Mouse (Mus musculus) testis, adult 2 months (tissue): ENCODE results near the gene Pom121l2.

Experiments used
- CTCF ChIP-seq: fragments of 200-500 bp; IDR thresholded peaks from 2 replicates; pipeline ENCODE4 v1.5.1; 2012; ENCODE audit warnings: low read depth, mild to moderate bottlenecking, inconsistent platforms, low read length, moderate library complexity; ENCODE audit not compliant: control insufficient read depth, insufficient read depth, insufficient replicate concordance
- POLR2A ChIP-seq: fragments of 200-500 bp; IDR thresholded peaks from 2 replicates; pipeline ENCODE4 v1.6.1; 2012; ENCODE audit warnings: low read depth, mild to moderate bottlenecking, inconsistent platforms, low read length, moderate library complexity; ENCODE audit not compliant: control insufficient read depth

DNA sequence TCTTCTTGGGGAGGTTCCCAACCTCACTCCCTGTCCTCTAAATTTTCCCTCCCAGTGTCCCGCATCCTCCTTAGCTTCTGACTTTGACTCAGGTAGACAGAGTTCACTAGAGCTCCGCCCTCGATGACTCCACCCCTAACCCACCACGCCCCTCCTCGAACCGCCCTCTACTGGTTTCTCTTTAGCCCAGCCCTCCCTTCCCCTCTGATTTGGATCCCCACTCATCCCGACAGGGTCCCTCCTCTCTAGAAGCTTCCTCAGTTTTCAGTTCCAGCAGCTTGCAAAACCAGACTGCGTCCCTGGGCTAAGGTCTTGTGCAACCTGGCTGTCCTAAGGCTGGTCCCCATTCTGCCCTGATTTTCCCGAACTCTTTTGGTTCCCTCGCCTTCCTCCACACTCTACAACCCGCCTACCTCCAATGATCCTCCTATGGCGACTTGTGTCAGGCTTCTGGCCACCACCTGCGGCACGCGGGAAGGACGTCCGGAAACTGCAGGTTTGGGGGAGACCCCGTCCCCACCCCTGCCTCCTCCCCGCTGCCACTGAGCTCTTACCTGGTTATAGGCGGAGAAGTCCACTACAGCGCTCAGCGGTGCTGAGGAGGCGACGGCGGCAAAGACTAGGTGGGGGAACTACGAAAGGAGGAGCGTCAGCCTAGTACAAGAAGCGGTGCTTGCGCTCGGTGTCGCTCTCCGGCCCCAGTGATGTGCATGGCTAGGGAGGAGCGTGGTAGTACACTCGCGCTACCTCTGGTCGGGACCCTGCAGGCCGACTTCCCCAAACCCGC, 25.5 kb downstream of the Pom121l2 start:
- TF ChIP-seq CTCF (no peak), POLR2A (no peak)
